ENCODE assay signal across 25 mouse cellular contexts in the genomic region with DNA sequence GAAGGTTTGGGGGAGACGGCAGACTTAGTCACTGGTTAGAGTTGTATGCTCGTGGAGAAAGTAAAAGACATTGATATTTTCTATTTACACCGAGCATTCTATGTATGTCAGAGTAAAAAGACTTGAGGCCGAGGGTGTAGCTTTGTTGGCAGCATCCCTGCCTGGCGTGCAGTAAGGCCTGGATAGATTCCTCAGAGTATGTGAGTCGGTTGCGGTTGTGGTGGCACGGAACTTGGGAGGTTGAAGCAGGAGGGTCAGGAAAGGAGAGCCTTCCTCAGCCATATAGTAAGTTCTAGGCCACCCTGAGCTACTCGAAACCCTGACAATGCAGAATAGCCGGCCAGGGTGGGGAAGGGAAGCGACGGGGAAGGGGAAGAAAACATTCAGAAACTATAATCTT.
A peak's percentile ranks its signal among the peaks of the same experiment; 100 is the strongest.
DNase-seq lines count a peak whose midpoint lies in the region; ATAC-seq lines count a peak whose summit lies in the region.
"Had no signal": no experiment of that assay in that cellular context is flagged by ENCODE, and none has a peak within 500 bp of the region (broad histone marks: within the 10 kb centered on the region; RNA-seq: fewer than 3 reads in every experiment).

No protein-coding gene starts in this region.

- no peak for ATAC-seq in forebrain, embryonic 16.5 days
- ATAC-seq in midbrain, embryonic 15.5 days (replicated peaks), result no peak
- ATAC-seq in limb, embryonic 15.5 days (ENCODE audit: insufficient number of reproducible peaks, low FRiP score, low TSS enrichment, low read depth), result no peak
- ATAC-seq in hindbrain, embryonic 16.5 days, result no peak
- ATAC-seq: forebrain, postnatal 0 days; Patski had no signal

- H3K4me3 ChIP-seq in forebrain, embryonic 10.5 days, result no peak overlapping the region
- H3K4me3 ChIP-seq in forebrain, embryonic 16.5 days (replicated peaks; ENCODE audit: low read length), result no peak overlapping the region
- H3K4me3 ChIP-seq in midbrain, embryonic 10.5 days, result no peak overlapping the region
- H3K4me3 ChIP-seq in midbrain, embryonic 15.5 days, result no peak overlapping the region
- no peak overlapping the region for H3K4me3 ChIP-seq in limb, embryonic 15.5 days
- H3K4me3 ChIP-seq in hindbrain, embryonic 16.5 days (ENCODE audit: low read length), result no peak overlapping the region
- H3K4me3 ChIP-seq: embryonic facial prominence, embryonic 12.5 days; embryonic facial prominence, embryonic 15.5 days; gastrocnemius, adult 2 months; heart, embryonic 12.5 days had no signal

- 91% methylated on average over 12 of the region's 12 CpGs for WGBS in forebrain, embryonic 10.5 days
- 78% methylated on average over 12 of the region's 12 CpGs for WGBS in forebrain, embryonic 16.5 days
- 91% methylated on average over 12 of the region's 12 CpGs for WGBS in midbrain, embryonic 10.5 days
- WGBS in midbrain, embryonic 15.5 days, result 88% methylated on average over 12 of the region's 12 CpGs
- WGBS in limb, embryonic 15.5 days, result 83% methylated on average over 12 of the region's 12 CpGs
- 92% methylated on average over 12 of the region's 12 CpGs for WGBS in hindbrain, embryonic 16.5 days

- H3K9me3 ChIP-seq in forebrain, embryonic 10.5 days, result no peaks in the 10 kb centered on the region
- H3K9me3 ChIP-seq in forebrain, embryonic 16.5 days (ENCODE audit: control insufficient read depth, low read length), result no peaks in the 10 kb centered on the region
- no peaks in the 10 kb centered on the region for H3K9me3 ChIP-seq in midbrain, embryonic 10.5 days (replicated peaks)
- H3K9me3 ChIP-seq in midbrain, embryonic 15.5 days, result no peaks in the 10 kb centered on the region
- H3K9me3 ChIP-seq in limb, embryonic 15.5 days, result no peaks in the 10 kb centered on the region
- no peaks in the 10 kb centered on the region for H3K9me3 ChIP-seq in hindbrain, embryonic 16.5 days (ENCODE audit: control insufficient read depth, low read length)
- H3K9me3 ChIP-seq: embryonic facial prominence, embryonic 12.5 days; embryonic facial prominence, embryonic 15.5 days; heart, embryonic 12.5 days; heart, embryonic 15.5 days had no signal

- H3K36me3 ChIP-seq in forebrain, embryonic 10.5 days (replicated peaks), result 0 out of 2 replicates have a peak, but pooled peaks cover 3% of the 10 kb centered on the region
- no peaks in the 10 kb centered on the region for H3K36me3 ChIP-seq in forebrain, embryonic 16.5 days (ENCODE audit: control insufficient read depth, insufficient read depth)
- H3K36me3 ChIP-seq in midbrain, embryonic 10.5 days, result no peaks in the 10 kb centered on the region
- no peaks in the 10 kb centered on the region for H3K36me3 ChIP-seq in midbrain, embryonic 15.5 days (replicated peaks)
- no peaks in the 10 kb centered on the region for H3K36me3 ChIP-seq in limb, embryonic 15.5 days
- H3K36me3 ChIP-seq in hindbrain, embryonic 16.5 days (ENCODE audit: control insufficient read depth, insufficient read depth, low read length), result no peaks in the 10 kb centered on the region
- H3K36me3 ChIP-seq: embryonic facial prominence, embryonic 12.5 days; embryonic facial prominence, embryonic 15.5 days had no signal

- intact Hi-C loops in heart, postnatal 25 days (cut with DNase I), result no loop called here

- peak overlapping the region; percentile 90 for H3K27ac ChIP-seq in forebrain, embryonic 10.5 days
- no peak overlapping the region for H3K27ac ChIP-seq in forebrain, embryonic 16.5 days (ENCODE audit: low read length)
- H3K27ac ChIP-seq in midbrain, embryonic 10.5 days (replicated peaks), result 0 out of 2 replicates have a peak overlapping the region, but pooled peaks have one; percentile 6
- no peak overlapping the region for H3K27ac ChIP-seq in midbrain, embryonic 15.5 days
- peak overlapping the region; percentile 17; the same call in 1 of the 2 replicates for H3K27ac ChIP-seq in limb, embryonic 15.5 days
- no peak overlapping the region for H3K27ac ChIP-seq in hindbrain, embryonic 16.5 days (ENCODE audit: low read depth, low read length)
- H3K27ac ChIP-seq: embryonic facial prominence, embryonic 12.5 days; embryonic facial prominence, embryonic 15.5 days; gastrocnemius, adult 2 months; hindbrain, embryonic 14.5 days had no signal

- no peaks in the 10 kb centered on the region for H3K27me3 ChIP-seq in forebrain, embryonic 10.5 days (ENCODE audit: poor library complexity, severe bottlenecking)
- no peaks in the 10 kb centered on the region for H3K27me3 ChIP-seq in forebrain, embryonic 16.5 days (replicated peaks; ENCODE audit: control insufficient read depth, insufficient read depth, low read length)
- no peaks in the 10 kb centered on the region for H3K27me3 ChIP-seq in midbrain, embryonic 10.5 days (ENCODE audit: low read depth, poor library complexity, severe bottlenecking)
- no peaks in the 10 kb centered on the region for H3K27me3 ChIP-seq in midbrain, embryonic 15.5 days (replicated peaks)
- H3K27me3 ChIP-seq in limb, embryonic 15.5 days, result no peaks in the 10 kb centered on the region
- H3K27me3 ChIP-seq in hindbrain, embryonic 16.5 days (replicated peaks; ENCODE audit: control insufficient read depth, insufficient read depth, low read length), result no peaks in the 10 kb centered on the region
- H3K27me3 ChIP-seq: embryonic facial prominence, embryonic 12.5 days; embryonic facial prominence, embryonic 15.5 days; heart, embryonic 12.5 days; heart, embryonic 15.5 days; Patski had no signal

- no peak for DNase-seq in forebrain, embryonic 10.5 days (ENCODE audit: extremely low spot score, low spot score)
- peak; percentile 65 for DNase-seq in heart, adult 11 months
- DNase-seq in heart, postnatal 25 days (ENCODE audit: low spot score), result no peak
- DNase-seq in midbrain, embryonic 10.5 days (ENCODE audit: low spot score), result no peak
- DNase-seq: adrenal gland, postnatal 10 days; adrenal gland, postnatal 36 days; cerebellum, adult 18-20 months; cerebellum, adult 9-10 months; cerebellum, postnatal 14 days; forebrain, postnatal 0 days; gastrocnemius, adult 2 months; gastrocnemius, postnatal 14 days; heart, adult 18-20 months; heart, postnatal 10 days; heart, postnatal 4 days had no signal

- peaks cover 60% of the 10 kb centered on the region for H3K4me1 ChIP-seq in forebrain, embryonic 10.5 days
- H3K4me1 ChIP-seq in forebrain, embryonic 16.5 days (replicated peaks; ENCODE audit: control insufficient read depth, insufficient read depth, low read length), result peaks cover 12% of the 10 kb centered on the region
- H3K4me1 ChIP-seq in midbrain, embryonic 10.5 days, result peaks cover 19% of the 10 kb centered on the region
- peaks cover 14% of the 10 kb centered on the region for H3K4me1 ChIP-seq in midbrain, embryonic 15.5 days
- peaks cover 13% of the 10 kb centered on the region; the same call in 1 of the 2 replicates for H3K4me1 ChIP-seq in limb, embryonic 15.5 days
- no peaks in the 10 kb centered on the region; the same call in 1 of the 2 replicates for H3K4me1 ChIP-seq in hindbrain, embryonic 16.5 days (ENCODE audit: control insufficient read depth, insufficient read depth, low read depth, low read length)
- H3K4me1 ChIP-seq: embryonic facial prominence, embryonic 15.5 days had no signal

- no peak overlapping the region for H3K9ac ChIP-seq in forebrain, embryonic 16.5 days (replicated peaks; ENCODE audit: low read depth, low read length)
- no peak overlapping the region for H3K9ac ChIP-seq in midbrain, embryonic 15.5 days
- no peak overlapping the region for H3K9ac ChIP-seq in limb, embryonic 15.5 days
- H3K9ac ChIP-seq in hindbrain, embryonic 16.5 days (ENCODE audit: low read depth, low read length), result no peak overlapping the region
- H3K9ac ChIP-seq: embryonic facial prominence, embryonic 12.5 days; embryonic facial prominence, embryonic 15.5 days; forebrain, postnatal 0 days; heart, embryonic 12.5 days; heart, embryonic 15.5 days; hindbrain, embryonic 14.5 days had no signal

- H3K4me2 ChIP-seq in forebrain, embryonic 16.5 days (ENCODE audit: low read length), result no peak overlapping the region
- H3K4me2 ChIP-seq in midbrain, embryonic 15.5 days, result no peak overlapping the region
- no peak overlapping the region for H3K4me2 ChIP-seq in limb, embryonic 15.5 days
- no peak overlapping the region for H3K4me2 ChIP-seq in hindbrain, embryonic 16.5 days (ENCODE audit: low read length)
- H3K4me2 ChIP-seq: embryonic facial prominence, embryonic 12.5 days; embryonic facial prominence, embryonic 15.5 days; hindbrain, embryonic 14.5 days had no signal

Comparison
In these comparisons a context has a peak if more than half of its experiments do, and no peak if none do; other contexts are left out.
1. H3K27ac ChIP-seq: peak in forebrain, embryonic 10.5 days (single experiment), midbrain, embryonic 10.5 days (single experiment) and limb, embryonic 15.5 days (single experiment); none in forebrain, embryonic 16.5 days (single experiment), midbrain, embryonic 15.5 days (single experiment) and hindbrain, embryonic 16.5 days (single experiment).